Mouse (Mus musculus) limb, embryonic 12.5 days (tissue): ENCODE results near the gene Ptk7. TPM values are rescaled to one million over a fixed set of nuclear protein-coding genes. Genes with fewer than 3 reads are reported as not detected.
"Not testable (repeated sequence)": the region's sequence is repeated elsewhere in the genome, so short reads cannot be mapped to it uniquely, and the experiment has no call there.

Source experiments
- ATAC-seq: fragments of 200-750 bp; cut with Nextera tagmentation; 2 replicates; pipeline ENCODE4 v1.8.0; 2017; ENCODE audit warnings: low read depth, moderate TSS enrichment; ENCODE audit not compliant: insufficient number of reproducible peaks, insufficient read depth, low FRiP score, low TSS enrichment
- H3K27ac ChIP-seq: fragments of 300-500 bp; sonication (generic); 2 replicates; pipeline ENCODE4 v1.5.1; 2016; ENCODE audit warnings: mild to moderate bottlenecking, moderate library complexity
- H3K27me3 ChIP-seq: fragments of 300-500 bp; sonication (generic); 2 replicates; pipeline ENCODE4 v1.6.1; 2016; ENCODE audit warnings: mild to moderate bottlenecking, moderate library complexity
- H3K36me3 ChIP-seq: fragments of 300-500 bp; sonication (generic); 2 replicates; pipeline ENCODE4 v1.6.1; 2016; ENCODE audit warnings: mild to moderate bottlenecking, moderate library complexity
- H3K4me1 ChIP-seq: fragments of 300-500 bp; sonication (generic); replicated peaks from 2 replicates; pipeline ENCODE4 v1.6.1; 2016
- H3K4me2 ChIP-seq: fragments of 300-500 bp; sonication (generic); 2 replicates; pipeline ENCODE4 v1.6.1; 2016; ENCODE audit warnings: mild to moderate bottlenecking, moderate library complexity
- H3K4me3 ChIP-seq: fragments of 300-500 bp; sonication (generic); replicated peaks from 2 replicates; pipeline ENCODE4 v1.5.1; 2016; ENCODE audit warnings: mild to moderate bottlenecking
- H3K9ac ChIP-seq: fragments of 300-500 bp; sonication (generic); replicated peaks from 2 replicates; pipeline ENCODE4 v1.6.1; 2016; ENCODE audit warnings: mild to moderate bottlenecking, moderate library complexity
- H3K9me3 ChIP-seq: fragments of 300-500 bp; sonication (generic); 2 replicates; pipeline ENCODE4 v1.6.1; 2016; ENCODE audit warnings: mild to moderate bottlenecking, moderate library complexity
- WGBS: fragments of 180-500 bp; shearing (Covaris S2); methylation state at CpG from one replicate; pipeline ENCODE4 v1.1.7; 2016; 5-methylcytosine and 5-hydroxymethylcytosine counted together
- polyA plus RNA-seq: library from polyadenylated mRNA; unstranded; fragments of >200 nt; fragmentation: Nextera tagmentation; extraction: Ambion mirVana; gene quantifications from 2 replicates; pipeline ENCODE4 v1.2.1, GENCODE M21; 2016

Ptk7 gene
- polyA plus RNA-seq, 1 experiment from 2014 or later, result 156 TPM

DNA sequence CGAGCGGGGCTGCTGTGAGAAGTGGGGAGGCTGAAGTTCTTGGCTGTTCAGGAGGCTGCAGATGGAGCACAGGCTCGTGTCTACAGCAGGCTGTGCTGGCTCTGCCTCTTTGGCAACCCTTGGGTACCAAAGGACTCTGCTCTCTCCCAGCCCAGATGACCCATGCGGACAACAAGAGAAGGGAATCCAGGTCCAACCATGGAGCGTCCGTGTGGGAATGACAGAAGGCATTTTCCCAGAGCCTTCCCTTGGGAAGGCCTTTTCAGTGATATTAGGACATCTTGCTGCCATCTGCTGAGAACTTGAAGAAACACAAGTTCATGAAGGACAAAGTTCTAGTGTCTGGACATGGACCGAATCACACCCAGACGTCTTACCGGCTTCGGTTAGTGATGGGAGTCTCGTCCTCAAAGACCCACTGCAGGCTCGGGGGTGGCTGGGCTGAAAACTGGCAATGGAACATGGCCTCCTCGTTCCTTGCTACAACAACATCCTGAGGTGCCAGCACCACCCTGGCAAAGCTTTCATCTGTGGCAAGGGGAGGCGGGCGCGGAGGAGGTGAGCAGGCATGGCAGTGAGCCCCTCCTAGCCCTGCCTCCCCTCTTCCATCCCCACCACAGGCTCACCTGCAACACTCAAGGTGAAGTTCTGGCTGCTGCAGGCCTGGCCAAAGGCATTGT is 39.5 kb downstream of the Ptk7 start:
- H3K36me3 ChIP-seq, result peaks cover 72% of the 10 kb centered on the region
- H3K9me3 ChIP-seq, result no peaks in the 10 kb centered on the region
- no peaks in the 10 kb centered on the region for H3K27me3 ChIP-seq
- ATAC-seq, result no peak
- no peak overlapping the region for H3K27ac ChIP-seq
- H3K9ac ChIP-seq, result no peak overlapping the region
- no peak overlapping the region for H3K4me2 ChIP-seq
- H3K4me1 ChIP-seq, result peaks cover 9% of the 10 kb centered on the region
- WGBS, result 92% methylated on average over 16 of the region's 16 CpGs
- H3K4me3 ChIP-seq, result no peak overlapping the region

DNA sequence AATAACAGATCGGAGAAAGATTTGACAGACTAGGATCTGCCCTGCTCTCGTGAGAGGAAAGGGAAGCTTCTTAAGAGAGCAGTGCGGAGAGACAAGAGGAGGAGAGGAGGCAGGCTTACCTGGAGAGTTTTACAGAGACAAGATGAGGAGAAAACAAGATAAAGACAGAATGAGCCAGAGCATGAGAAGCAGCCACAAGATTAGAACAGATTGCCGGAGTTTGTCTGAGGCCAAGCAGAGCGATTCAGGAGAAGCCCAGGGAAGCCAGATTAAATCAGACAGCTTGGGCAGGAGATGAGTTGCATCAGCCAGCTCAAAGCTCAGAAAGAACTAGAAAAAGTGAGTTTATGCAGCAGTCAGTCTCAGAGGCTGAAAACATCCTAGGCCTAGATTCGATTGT is 40.4 kb downstream of the Ptk7 start:
- 94% methylated on average over 6 of the region's 6 CpGs for WGBS
- peaks cover 79% of the 10 kb centered on the region for H3K36me3 ChIP-seq
- H3K4me2 ChIP-seq, result no peak overlapping the region
- H3K4me1 ChIP-seq, result peaks cover 4% of the 10 kb centered on the region; the same call in 1 of the 2 replicates
- no peak overlapping the region for H3K27ac ChIP-seq
- H3K9me3 ChIP-seq, result no peaks in the 10 kb centered on the region
- H3K27me3 ChIP-seq, result no peaks in the 10 kb centered on the region
- no peak overlapping the region for H3K9ac ChIP-seq
- no peak for ATAC-seq
- H3K4me3 ChIP-seq, result no peak overlapping the region

DNA sequence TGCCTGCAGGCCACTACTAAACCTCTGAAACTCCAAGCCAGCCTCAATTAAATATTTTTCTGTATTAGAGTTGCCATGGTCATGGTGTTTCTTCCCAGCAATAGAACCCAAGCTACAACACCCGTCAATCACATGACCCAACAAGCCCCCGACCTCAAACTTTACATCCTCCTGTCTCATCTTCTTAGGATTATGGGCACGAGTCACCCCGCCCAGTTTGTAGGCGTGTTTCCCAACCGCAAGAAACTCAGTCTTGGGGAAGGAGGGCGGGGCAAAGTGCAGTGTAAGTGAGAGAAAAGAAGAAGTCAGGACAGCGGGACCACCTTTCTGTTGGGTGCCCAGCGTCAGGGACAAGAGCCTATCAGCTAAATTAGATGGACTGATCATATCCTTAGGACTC is 41.1 kb downstream of the Ptk7 start:
- no peak overlapping the region for H3K4me2 ChIP-seq
- H3K36me3 ChIP-seq, result peaks cover 78% of the 10 kb centered on the region
- H3K4me1 ChIP-seq, result peaks cover 3% of the 10 kb centered on the region; the same call in 1 of the 2 replicates
- WGBS, result 89% methylated on average over 9 of the region's 9 CpGs
- H3K27ac ChIP-seq, result no peak overlapping the region
- H3K9me3 ChIP-seq, result no peaks in the 10 kb centered on the region
- no peaks in the 10 kb centered on the region for H3K27me3 ChIP-seq
- H3K4me3 ChIP-seq, result no peak overlapping the region
- ATAC-seq, result no peak
- H3K9ac ChIP-seq, result no peak overlapping the region

DNA sequence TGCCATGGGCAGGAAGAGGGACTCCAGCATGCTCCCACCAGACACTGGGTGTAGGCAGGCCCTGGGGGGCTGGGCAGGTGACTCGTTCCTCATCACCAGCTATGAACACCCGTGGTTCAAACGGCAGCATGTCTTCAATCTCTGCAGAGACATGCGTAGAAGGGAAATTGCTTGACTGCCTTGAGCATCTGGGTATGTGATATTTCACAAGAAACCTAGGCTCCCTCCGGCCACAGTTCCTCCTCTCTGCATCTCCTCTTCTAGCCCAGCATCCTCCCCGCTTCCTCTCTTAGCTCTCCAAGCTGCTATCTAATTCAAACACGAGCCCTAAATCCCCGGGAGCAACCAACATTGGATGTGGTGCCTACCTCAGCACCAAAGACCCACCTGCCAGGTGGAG is 43.0 kb downstream of the Ptk7 start:
- H3K9me3 ChIP-seq, result no peaks in the 10 kb centered on the region
- H3K4me2 ChIP-seq, result no peak overlapping the region
- H3K27me3 ChIP-seq, result no peaks in the 10 kb centered on the region
- H3K36me3 ChIP-seq, result peaks cover 91% of the 10 kb centered on the region
- no peak overlapping the region for H3K4me3 ChIP-seq
- no peak for ATAC-seq
- no peaks in the 10 kb centered on the region for H3K4me1 ChIP-seq
- no peak overlapping the region for H3K9ac ChIP-seq
- no peak overlapping the region for H3K27ac ChIP-seq
- whole genome bisulfite sequencing, result 92% methylated on average over 8 of the region's 8 CpGs

DNA sequence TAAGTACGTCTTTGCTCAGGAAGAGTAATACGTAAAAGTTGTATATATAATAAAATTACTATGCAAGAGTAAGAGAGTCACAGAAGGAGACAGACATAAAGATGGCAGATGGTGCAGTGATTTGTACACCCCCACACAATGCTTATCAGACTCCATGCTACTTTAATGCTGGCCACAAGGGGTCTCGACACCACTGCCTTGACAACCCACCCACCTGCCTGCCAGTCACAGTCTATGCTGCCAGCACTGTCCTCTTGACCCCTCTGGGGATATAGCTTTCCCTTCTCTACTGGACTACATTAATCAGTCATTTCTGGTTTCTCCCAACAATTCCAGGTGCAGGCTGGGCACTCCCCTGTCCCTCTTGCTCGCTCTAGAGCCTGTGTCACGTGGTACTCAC is 50.7 kb downstream of the Ptk7 start:
- H3K4me3 ChIP-seq, result no peak overlapping the region
- no peaks in the 10 kb centered on the region for H3K4me1 ChIP-seq
- 0 out of 2 replicates have a peak, but pooled peaks cover 5% of the 10 kb centered on the region for H3K9me3 ChIP-seq
- 79% methylated on average over 5 of the region's 5 CpGs for WGBS
- H3K36me3 ChIP-seq, result peaks cover 90% of the 10 kb centered on the region
- H3K9ac ChIP-seq, result no peak overlapping the region
- H3K27ac ChIP-seq, result no peak overlapping the region
- no peak overlapping the region for H3K4me2 ChIP-seq
- H3K27me3 ChIP-seq, result no peaks in the 10 kb centered on the region
- ATAC-seq, result no peak

DNA sequence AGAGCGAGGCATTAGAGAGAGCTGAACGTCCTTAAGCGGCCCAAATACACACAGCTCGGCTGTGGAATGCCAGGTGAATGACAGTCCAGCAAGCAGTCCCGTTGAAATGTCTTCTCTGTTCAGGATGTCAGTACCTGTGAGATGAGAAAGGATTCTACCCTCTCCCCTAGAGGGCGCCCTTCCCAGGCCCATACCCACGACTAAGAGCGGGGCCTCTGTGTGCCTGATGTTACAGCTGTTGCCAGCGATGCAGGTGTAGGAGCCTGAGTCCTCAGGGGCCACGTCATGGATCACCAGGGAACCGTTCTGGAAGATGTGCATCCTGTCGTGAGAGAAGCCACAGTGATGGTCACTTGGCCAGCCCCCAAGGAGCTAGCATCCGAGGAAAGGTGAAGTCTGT is 53.2 kb downstream of the Ptk7 start:
- ATAC-seq, result no peak
- Histone ChIP-seq H3K27ac (no peak overlapping the region), H3K27me3 (no peaks in the 10 kb centered on the region), H3K36me3 (peaks cover 96% of the 10 kb centered on the region), H3K9me3 (0 out of 2 replicates have a peak, but pooled peaks cover 5% of the 10 kb centered on the region), H3K9ac (no peak overlapping the region), H3K4me3 (no peak overlapping the region), H3K4me2 (no peak overlapping the region), H3K4me1 (no peaks in the 10 kb centered on the region)
- 90% methylated on average over 13 of the region's 13 CpGs for WGBS

DNA sequence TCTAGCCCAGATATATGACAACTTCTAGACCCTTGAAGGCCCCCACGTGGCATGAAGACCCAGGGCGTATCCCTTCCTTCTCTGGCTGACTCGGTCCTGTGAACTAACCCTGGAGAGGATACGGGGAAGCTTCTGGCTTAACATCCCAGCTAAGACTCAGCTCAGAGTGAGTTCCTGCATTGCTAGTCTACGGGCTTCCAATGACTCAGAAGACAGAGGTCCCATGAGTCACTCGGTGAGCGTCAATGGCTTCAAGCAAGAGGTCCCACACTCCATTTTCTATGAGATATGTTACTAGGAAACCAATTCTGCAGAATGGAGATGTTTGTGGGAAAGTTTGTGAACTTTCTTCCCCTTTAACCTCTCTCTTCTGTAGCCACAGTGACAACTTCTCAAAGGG is 54.8 kb downstream of the Ptk7 start:
- no peak overlapping the region for H3K4me2 ChIP-seq
- WGBS, result 92% methylated on average over 7 of the region's 7 CpGs
- H3K9ac ChIP-seq, result no peak overlapping the region
- no peaks in the 10 kb centered on the region for H3K4me1 ChIP-seq
- no peaks in the 10 kb centered on the region for H3K9me3 ChIP-seq
- no peaks in the 10 kb centered on the region for H3K27me3 ChIP-seq
- H3K36me3 ChIP-seq, result peaks cover 96% of the 10 kb centered on the region
- no peak overlapping the region for H3K27ac ChIP-seq
- no peak for ATAC-seq
- no peak overlapping the region for H3K4me3 ChIP-seq

DNA sequence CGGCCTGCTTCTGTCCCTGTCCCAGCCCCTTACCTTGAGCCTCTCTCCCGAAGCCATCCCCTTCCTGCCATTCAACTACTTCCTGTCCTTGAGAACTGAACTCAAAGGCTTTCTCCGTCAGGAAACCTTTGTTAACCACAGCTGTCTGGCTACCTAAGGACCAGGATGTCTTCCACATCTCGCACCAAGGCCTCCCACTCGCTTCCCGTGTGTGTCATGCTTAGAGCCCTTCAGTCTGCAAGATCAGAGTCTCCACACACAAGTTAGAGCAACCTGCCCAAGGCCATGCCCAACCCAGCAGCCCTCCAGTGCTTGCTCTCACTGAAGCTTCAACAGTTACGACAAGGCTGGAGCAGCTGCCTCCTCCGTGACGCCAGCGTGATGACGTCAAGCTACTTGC is 58.3 kb downstream of the Ptk7 start:
- Histone ChIP-seq H3K9ac (no peak overlapping the region), H3K4me3 (no peak overlapping the region), H3K27ac (no peak overlapping the region), H3K4me1 (no peaks in the 10 kb centered on the region), H3K9me3 (no peaks in the 10 kb centered on the region), H3K27me3 (no peaks in the 10 kb centered on the region), H3K36me3 (peaks cover 97% of the 10 kb centered on the region), H3K4me2 (no peak overlapping the region)
- ATAC-seq, result no peak
- WGBS, result 93% methylated on average over 11 of the region's 11 CpGs

DNA sequence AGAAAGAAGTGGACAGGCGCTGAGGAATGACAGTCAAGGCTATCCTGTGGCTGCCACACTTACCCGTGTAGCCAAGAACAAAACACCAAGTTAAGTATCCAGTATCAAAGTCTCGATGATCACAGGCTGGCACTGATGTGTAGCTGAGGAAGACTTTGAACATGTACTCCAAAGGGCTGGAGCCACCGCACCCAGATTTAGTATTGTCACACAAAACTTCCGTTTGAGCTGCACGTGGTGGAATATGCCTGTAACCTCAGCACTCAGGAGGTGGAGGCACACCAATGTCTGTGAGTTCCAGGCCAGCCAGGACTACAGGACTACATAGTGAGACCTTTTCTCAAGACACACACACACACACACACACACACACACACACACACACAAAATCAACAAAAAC is 70.2 kb downstream of the Ptk7 start:
- no peak overlapping the region for H3K4me3 ChIP-seq
- no peaks in the 10 kb centered on the region for H3K9me3 ChIP-seq
- no peak for ATAC-seq
- H3K4me2 ChIP-seq, result no peak overlapping the region
- no peak overlapping the region for H3K27ac ChIP-seq
- H3K9ac ChIP-seq, result no peak overlapping the region
- peaks cover 18% of the 10 kb centered on the region for H3K4me1 ChIP-seq
- peaks cover 14% of the 10 kb centered on the region for H3K36me3 ChIP-seq
- 97% methylated on average over 6 of the region's 6 CpGs for WGBS
- H3K27me3 ChIP-seq, result no peaks in the 10 kb centered on the region

DNA sequence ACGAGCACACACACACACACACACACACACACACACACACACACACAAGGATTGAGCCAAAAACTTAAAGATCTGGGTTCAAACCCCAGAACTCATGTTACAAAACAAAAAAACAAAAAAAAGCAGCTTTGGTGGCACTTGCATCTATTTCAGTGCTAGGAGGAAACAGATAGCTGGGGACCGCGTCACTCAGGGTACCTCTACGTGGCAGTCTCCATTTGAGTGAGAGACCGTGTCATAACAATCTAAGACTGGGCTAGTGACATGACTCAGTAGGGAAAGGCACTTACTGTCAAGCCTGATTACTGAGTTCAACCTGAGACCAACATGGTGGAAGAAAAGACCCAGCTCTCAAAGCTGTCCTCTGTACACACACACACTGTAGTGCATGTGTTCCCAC is 71.2 kb downstream of the Ptk7 start:
- Histone ChIP-seq H3K9me3 (no peaks in the 10 kb centered on the region), H3K27ac (no peak overlapping the region), H3K4me2 (no peak overlapping the region), H3K4me1 (peaks cover 28% of the 10 kb centered on the region), H3K36me3 (peaks cover 4% of the 10 kb centered on the region; the same call in 1 of the 2 replicates), H3K9ac (no peak overlapping the region), H3K27me3 (no peaks in the 10 kb centered on the region), H3K4me3 (no peak overlapping the region)
- WGBS, result 84% methylated on average over 5 of the region's 5 CpGs
- no peak for ATAC-seq

DNA sequence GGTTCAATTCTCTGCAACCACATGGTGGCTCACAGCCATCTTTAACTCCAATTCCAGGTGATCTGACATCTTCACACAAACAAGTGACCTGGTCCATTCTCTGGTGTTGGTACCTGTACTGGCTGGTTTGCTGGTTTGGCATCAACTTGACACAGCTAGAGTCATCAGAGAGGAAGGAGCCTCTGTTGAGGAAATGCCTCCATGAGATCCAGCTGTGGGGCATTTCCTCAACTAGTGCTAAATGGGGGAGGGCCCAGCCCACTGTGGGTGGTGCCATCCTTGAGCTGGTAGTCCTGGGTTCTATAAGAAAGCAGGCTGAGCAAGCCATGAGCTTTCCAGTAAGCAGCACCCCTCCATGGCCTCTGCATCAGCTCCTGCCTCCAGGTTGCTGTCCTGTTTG is 72.0 kb downstream of the Ptk7 start:
- not testable (repeated sequence) for H3K9me3 ChIP-seq, H3K36me3 ChIP-seq, H3K9ac ChIP-seq, H3K27me3 ChIP-seq, ATAC-seq, H3K4me3 ChIP-seq
- H3K4me2 ChIP-seq, result peak overlapping the region; percentile 93; the same call in 1 of the 2 replicates
- peaks cover 36% of the 10 kb centered on the region for H3K4me1 ChIP-seq
- peak overlapping the region; percentile 92; the same call in 1 of the 2 replicates for H3K27ac ChIP-seq

DNA sequence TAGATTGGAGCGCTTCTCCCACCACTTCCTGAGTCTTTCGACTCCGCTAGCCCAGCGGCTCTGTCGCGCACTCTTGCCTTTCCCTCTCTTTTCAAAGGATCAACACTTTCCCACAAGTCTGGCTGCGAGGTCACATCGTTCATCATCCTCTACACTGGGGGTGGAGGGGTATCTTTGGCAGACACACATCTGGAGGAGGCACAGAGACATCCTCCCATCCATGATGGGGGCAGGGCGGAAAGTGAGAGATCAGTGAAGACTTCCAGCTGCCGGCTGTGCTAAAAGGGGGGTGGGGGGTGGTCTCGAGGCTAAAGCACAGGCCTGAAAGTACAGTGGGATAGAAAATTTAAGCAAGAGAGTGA is 72.7 kb downstream of the Ptk7 start:
- peak; percentile 2; the same call in 1 of the 2 replicates for ATAC-seq
- Histone ChIP-seq H3K9ac (peak overlapping the region; percentile 58), H3K9me3 (no peaks in the 10 kb centered on the region), H3K27ac (peak overlapping the region; percentile 92), H3K36me3 (peaks cover 9% of the 10 kb centered on the region), H3K4me1 (peaks cover 42% of the 10 kb centered on the region), H3K4me2 (peak overlapping the region; percentile 93), H3K27me3 (no peaks in the 10 kb centered on the region), H3K4me3 (peak overlapping the region; percentile 99)
- WGBS, result under 1% methylated on average over 11 of the region's 11 CpGs
